Mouse (Mus musculus) adrenal gland, adult 2 months (tissue): ENCODE results near the gene Kif1c. TPM values are rescaled to one million over a fixed set of nuclear protein-coding genes. Genes with fewer than 3 reads are reported as not detected.

Experiments
- DNase-seq: peaks from one replicate; pipeline ENCODE4 v3.0.0; 2021
- polyA plus RNA-seq: library from polyadenylated mRNA; depleted of rRNA; stranded (reverse); fragments of >200 nt; gene quantifications from 2 replicates; pipeline ENCODE4 v1.2.3, GENCODE M21; 2012
- total RNA-seq, 2 experiments: library from RNA; stranded (reverse); gene quantifications; 2 replicates each; pipeline ENCODE4 v1.2.3; 2021

Gene Kif1c
- total and polyA plus RNA-seq, 3 experiments = 79.5 to 214 (median 184) TPM

GRCm38 (mm10) chr11:70697376-70697775 lies 3.0 kb upstream of the Kif1c start:
- no peak for DNase-seq

- DNase-seq = peak; percentile 51
Observed at GRCm38 (mm10) chr11:70699051-70699450, 1.3 kb upstream of the Kif1c start.

- peak; percentile 87 for DNase-seq
Observed at GRCm38 (mm10) chr11:70700613-70701012, 265 bp downstream of the Kif1c start.

- no peak for DNase-seq
Observed at GRCm38 (mm10) chr11:70701221-70701955, 1.0 kb downstream of the Kif1c start.

GRCm38 (mm10) chr11:70701984-70702733 lies 1.8 kb downstream of the Kif1c start:
- DNase-seq = no peak

- peak; percentile 64 for DNase-seq
Observed at GRCm38 (mm10) chr11:70702781-70703180, 2.4 kb downstream of the Kif1c start.

- DNase-seq = no peak
Observed at GRCm38 (mm10) chr11:70706127-70706526, 5.8 kb downstream of the Kif1c start.

GRCm38 (mm10) chr11:70711026-70711425 lies 10.7 kb downstream of the Kif1c start:
- DNase-seq = no peak

- no peak for DNase-seq
Observed at GRCm38 (mm10) chr11:70713222-70713621, 12.9 kb downstream of the Kif1c start.

- DNase-seq = peak; percentile 79
Observed at GRCm38 (mm10) chr11:70715832-70716231, 15.5 kb downstream of the Kif1c start.

GRCm38 (mm10) chr11:70718481-70718880 lies 18.1 kb downstream of the Kif1c start:
- DNase-seq = peak; percentile 78

GRCm38 (mm10) chr11:70720567-70720966 lies 20.2 kb downstream of the Kif1c start:
- DNase-seq = no peak

GRCm38 (mm10) chr11:70721072-70721471 lies 20.7 kb downstream of the Kif1c start:
- DNase-seq = peak; percentile 72

GRCm38 (mm10) chr11:70724706-70725105 lies 24.4 kb downstream of the Kif1c start:
- DNase-seq = no peak

- no peak for DNase-seq
Observed at GRCm38 (mm10) chr11:70726585-70726984, 26.2 kb downstream of the Kif1c start.

GRCm38 (mm10) chr11:70727385-70727784 lies 27.0 kb downstream of the Kif1c start:
- DNase-seq = no peak

GRCm38 (mm10) chr11:70730427-70731038 lies 30.2 kb downstream of the Kif1c start:
- DNase-seq = peak; percentile 50

GRCm38 (mm10) chr11:70731178-70731577 lies 30.8 kb downstream of the Kif1c start:
- no peak for DNase-seq

GRCm38 (mm10) chr11:70733256-70733655 lies 32.9 kb downstream of the Kif1c start:
- no peak for DNase-seq

- no peak for DNase-seq
Observed at GRCm38 (mm10) chr11:70737749-70738148, 37.4 kb downstream of the Kif1c start.

- DNase-seq = no peak
Observed at GRCm38 (mm10) chr11:70741603-70742002, 41.3 kb downstream of the Kif1c start.

- DNase-seq = no peak
Observed at GRCm38 (mm10) chr11:70742117-70742516, 41.8 kb downstream of the Kif1c start.
